Mouse (Mus musculus) ES-Bruce4 (cell line): ENCODE results near the gene Xylt2.

Experiments
- CTCF ChIP-seq: IDR thresholded peaks from one replicate; pipeline ENCODE4 v1.8.1; 2011; ENCODE audit warnings: low read depth, low read length
- POLR2A ChIP-seq: IDR thresholded peaks from one replicate; pipeline ENCODE4 v1.8.1; 2011; ENCODE audit warnings: low read length; ENCODE audit not compliant: insufficient read depth

DNA sequence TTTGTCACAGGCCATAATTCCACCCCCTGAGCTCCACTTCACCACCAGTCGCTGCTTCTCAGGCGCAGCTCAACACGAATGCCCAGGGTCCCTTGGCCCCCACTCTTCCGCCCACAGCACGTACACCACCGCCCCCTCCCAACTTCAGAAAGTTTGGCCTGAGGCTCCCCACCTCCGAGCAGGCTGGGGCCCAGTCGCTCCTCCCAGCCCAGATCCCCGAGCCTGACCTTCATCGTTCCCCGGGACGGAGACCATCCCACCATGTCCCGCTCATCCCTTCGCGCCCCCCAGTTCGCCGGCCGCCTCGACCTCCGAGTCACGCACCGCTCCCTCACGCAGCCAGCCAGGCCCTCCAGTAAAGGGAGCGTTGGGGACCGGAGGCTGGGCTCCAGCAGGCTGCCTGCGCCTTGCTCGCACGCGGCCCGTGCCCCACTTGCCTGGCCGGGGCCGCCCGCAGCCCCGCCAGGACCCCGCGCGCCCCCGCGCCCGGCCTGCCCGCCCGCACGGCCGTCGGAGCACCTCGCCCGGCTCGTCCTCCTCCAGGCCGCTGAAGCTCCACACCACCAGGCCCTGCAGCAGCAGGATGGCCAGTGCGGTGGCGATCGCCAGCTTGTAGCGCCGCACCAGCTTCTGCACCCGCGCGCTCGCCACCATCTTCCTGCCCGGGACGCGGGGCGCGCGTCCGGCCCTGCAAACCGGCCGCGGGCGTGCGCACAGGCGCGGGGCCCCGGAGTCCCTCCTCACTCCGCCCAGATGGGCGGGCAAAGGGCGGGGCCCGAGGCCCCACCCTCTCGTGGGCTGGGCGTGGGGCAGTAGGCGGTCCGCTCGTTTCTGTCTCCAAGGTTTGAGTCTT is at the start of gene Xylt2:
- peak; percentile 60 for TF ChIP-seq POLR2A
- no peak for TF ChIP-seq CTCF
